Mouse (Mus musculus): ENCODE data around the gene Usp31. TPM values are rescaled to one million over a fixed set of nuclear protein-coding genes. Genes with fewer than 3 reads are reported as not detected.

Usp31 gene
- 2.0 and 2.5 TPM in 2 replicates for total RNA-seq (2023)

DNA sequence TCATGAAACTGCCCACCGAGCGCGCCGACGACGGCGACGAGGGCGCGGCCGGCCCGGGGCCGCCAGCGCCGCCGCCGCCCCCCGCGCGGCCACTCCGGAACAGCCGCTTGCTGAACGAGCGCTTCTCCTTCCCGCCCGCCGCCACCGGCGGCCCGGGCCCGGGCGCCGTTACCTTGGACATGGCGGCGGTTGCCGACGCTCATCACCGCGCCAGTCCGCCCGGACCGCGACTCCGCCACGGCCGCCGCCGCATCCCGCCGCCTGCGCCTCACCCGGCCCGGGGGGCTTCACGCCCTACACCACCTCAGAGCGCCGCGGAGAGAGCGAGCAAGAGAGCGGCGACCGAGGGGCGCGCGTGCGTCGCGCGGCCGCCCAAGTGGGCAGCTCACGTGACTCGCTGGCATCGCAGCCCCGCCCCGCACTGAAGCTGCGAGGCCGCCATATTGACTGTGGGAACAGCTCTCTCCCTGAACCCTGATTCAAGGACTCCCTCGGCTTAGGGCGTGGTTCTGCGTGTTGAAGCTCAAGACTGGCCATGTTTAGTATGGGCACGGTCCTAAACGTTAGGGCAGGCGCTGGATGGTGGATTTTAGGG, at the start of gene Usp31:
TSS of gene Usp31 (minus strand) at position 181 of the 595 bp plus-strand sequence.

DNA sequence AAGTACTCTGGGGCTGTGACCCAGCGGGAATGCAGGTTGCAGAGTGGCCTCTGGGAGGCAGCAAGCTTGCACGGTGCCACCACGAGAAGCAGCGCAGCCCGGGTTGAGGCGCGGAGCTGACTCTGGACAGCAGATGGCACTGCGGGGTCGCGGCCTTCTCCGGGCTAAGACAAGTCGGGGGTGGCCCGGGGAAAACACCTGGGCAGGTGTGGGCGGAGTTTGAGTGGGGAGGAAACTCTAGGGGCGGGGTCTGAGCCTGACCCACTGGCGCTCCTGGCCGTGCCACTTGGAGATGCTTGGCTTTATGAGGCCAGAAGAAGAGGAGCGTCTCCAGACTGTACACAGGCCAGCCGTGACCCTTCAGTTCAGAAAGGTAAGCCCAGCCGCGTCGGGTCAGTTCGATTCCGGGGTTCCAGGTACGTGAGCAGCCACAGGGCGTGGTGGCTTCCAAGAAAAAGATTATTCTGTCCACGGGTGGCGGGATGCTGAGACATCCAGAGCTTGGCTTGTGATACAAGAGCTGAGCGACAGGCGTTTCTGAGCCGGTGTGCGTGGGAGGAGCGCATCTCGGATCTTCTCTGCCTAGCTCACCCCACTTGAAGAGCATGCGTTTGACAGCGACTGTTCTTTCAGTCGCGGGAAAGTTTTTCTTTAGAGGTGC, 27.2 kb upstream of the Usp31 start, which contains the start of gene Scnn1g:
TSS of gene Scnn1g (plus strand) at position 309 of the 661 bp plus-strand sequence.

Other genes starting within 250 kb of the Usp31 start
- gene Scnn1g, start 27.2 kb upstream of the Usp31 start, total RNA-seq (2023) = not detected in 2 replicates
- gene Scnn1b, start 157.8 kb upstream of the Usp31 start, total RNA-seq (2023) = not detected in 2 replicates